Mouse (Mus musculus): ENCODE data around the gene Gmcl1.

The Gmcl1 gene

GRCm38 (mm10) chr6:86732276-86733173 lies 658 bp downstream of the Gmcl1 start:
- DNase-seq: peak; percentile 48

- DNase-seq: no peak
These were observed 4.5 kb downstream of the Gmcl1 start for GRCm38 (mm10) chr6:86728711-86729110.

GRCm38 (mm10) chr6:86721977-86722376 lies 11.2 kb downstream of the Gmcl1 start:
- no peak for DNase-seq

GRCm38 (mm10) chr6:86708072-86708774 lies 25.0 kb downstream of the Gmcl1 start:
- DNase-seq: no peak

- peak; percentile 7 for DNase-seq
These were observed 30.6 kb downstream of the Gmcl1 start for GRCm38 (mm10) chr6:86702577-86702976.

GRCm38 (mm10) chr6:86697903-86698302 lies 35.3 kb downstream of the Gmcl1 start:
- no peak for DNase-seq

GRCm38 (mm10) chr6:86696213-86696612 lies 37.0 kb downstream of the Gmcl1 start:
- no peak for DNase-seq

GRCm38 (mm10) chr6:86694465-86694864 lies 38.7 kb downstream of the Gmcl1 start:
- peak; percentile 66 for DNase-seq

- DNase-seq: no peak
These were observed 43.5 kb downstream of the Gmcl1 start for GRCm38 (mm10) chr6:86689671-86690070.

- DNase-seq: no peak
These were observed 46.2 kb downstream of the Gmcl1 start for GRCm38 (mm10) chr6:86686971-86687370.

- no peak for DNase-seq
These were observed 48.5 kb downstream of the Gmcl1 start for GRCm38 (mm10) chr6:86684655-86685011.

GRCm38 (mm10) chr6:86683872-86684654 lies 49.1 kb downstream of the Gmcl1 start, which contains the start of gene Snrnp27:
TSS of gene Snrnp27 (minus strand) at chr6:86684522.
- DNase-seq: peak; percentile 92

GRCm38 (mm10) chr6:86681289-86681688 lies 51.9 kb downstream of the Gmcl1 start:
- no peak for DNase-seq

- DNase-seq: no peak
These were observed 54.8 kb downstream of the Gmcl1 start for GRCm38 (mm10) chr6:86678341-86678740.

GRCm38 (mm10) chr6:86670873-86671272 lies 62.3 kb downstream of the Gmcl1 start:
- no peak for DNase-seq

GRCm38 (mm10) chr6:86669240-86669727 lies 63.9 kb downstream of the Gmcl1 start:
- DNase-seq: peak; percentile 100

- no peak for DNase-seq
These were observed 64.5 kb downstream of the Gmcl1 start, which contains the start of gene Mxd1 for GRCm38 (mm10) chr6:86668580-86669239. TSS of gene Mxd1 (minus strand) at chr6:86669161.

- no peak for DNase-seq
These were observed 66.1 kb downstream of the Gmcl1 start for GRCm38 (mm10) chr6:86667061-86667460.

GRCm38 (mm10) chr6:86665560-86666307 lies 67.4 kb downstream of the Gmcl1 start:
- DNase-seq: no peak

- no peak for DNase-seq
These were observed 68.1 kb downstream of the Gmcl1 start for GRCm38 (mm10) chr6:86665076-86665475.

GRCm38 (mm10) chr6:86660161-86660877 lies 72.9 kb downstream of the Gmcl1 start:
- DNase-seq: peak; percentile 85

Measured in liver (tissue).